Mouse (Mus musculus) liver, postnatal 0 days (tissue): ENCODE data around the gene Gm20388.

ENCODE experiments used
- CTCF ChIP-seq: sonication (generic); IDR thresholded peaks from 2 replicates; pipeline ENCODE4 v1.5.1; 2016; ENCODE audit warnings: antibody characterized with exemption, low read depth
- EP300 ChIP-seq: IDR thresholded peaks from 2 replicates; pipeline ENCODE4 v1.6.1; 2016; ENCODE audit warnings: antibody characterized with exemption, low read depth, mild to moderate bottlenecking

DNA sequence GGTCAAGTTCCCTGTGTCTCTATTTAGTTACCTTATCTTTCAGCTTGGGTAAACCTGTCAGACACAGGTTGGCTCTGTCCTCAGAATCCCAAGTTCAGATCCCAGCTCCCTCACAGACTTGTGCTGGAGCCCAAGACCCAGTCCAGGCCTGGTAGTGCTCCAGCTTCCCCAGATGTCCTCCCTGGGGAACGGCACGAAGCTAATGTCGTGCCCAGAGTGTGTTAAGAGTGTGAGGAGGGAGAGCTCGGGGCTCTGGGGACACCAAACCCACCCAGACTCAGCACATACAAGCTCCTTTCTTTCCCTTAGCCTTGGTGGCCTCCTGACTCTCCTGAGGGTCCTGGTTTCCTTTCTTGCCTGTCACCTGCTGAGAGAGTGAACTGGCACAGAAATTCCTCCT lies 1389.4 kb downstream of the Gm20388 start:
- TF ChIP-seq CTCF (no peak), EP300 (no peak)
